Mouse (Mus musculus): ENCODE data around the gene Cd99l2.

- TF ChIP-seq EP300 (IDR thresholded peaks at IDR 0.05; ENCODE audit: insufficient read depth, low read depth, low read length), result no peak
- TF ChIP-seq CTCF (IDR thresholded peaks at IDR 0.05; ENCODE audit: low read depth, low read length), result no peak
These were observed 115.9 kb downstream of the Cd99l2 start for GRCm38 (mm10) chrX:71376781-71377180.
